Mouse (Mus musculus) neural tube, embryonic 13.5 days (tissue): Measurements from ENCODE around the gene Amd2. TPM values are rescaled to one million over a fixed set of nuclear protein-coding genes. Genes with fewer than 3 reads are reported as not detected.

Experiments used
- ATAC-seq: fragments of 200-750 bp; cut with Nextera tagmentation; 2 replicates; pipeline ENCODE4 v1.8.0; 2017; ENCODE audit warnings: low read depth, mild to moderate bottlenecking, moderate TSS enrichment, moderate library complexity
- H3K27ac ChIP-seq: fragments of 300-500 bp; sonication (generic); replicated peaks from 2 replicates; pipeline ENCODE4 v1.5.1; 2015; ENCODE audit warnings: moderate library complexity, mild to moderate bottlenecking, inconsistent platforms
- H3K27me3 ChIP-seq: fragments of 300-500 bp; sonication (generic); 2 replicates; pipeline ENCODE4 v1.6.1; 2015; ENCODE audit warnings: mild to moderate bottlenecking, inconsistent platforms
- H3K36me3 ChIP-seq: fragments of 300-500 bp; sonication (generic); 2 replicates; pipeline ENCODE4 v1.6.1; 2015; ENCODE audit warnings: mild to moderate bottlenecking, inconsistent platforms
- H3K4me1 ChIP-seq: fragments of 300-500 bp; sonication (generic); replicated peaks from 2 replicates; pipeline ENCODE4 v1.6.1; 2015; ENCODE audit warnings: inconsistent platforms
- H3K4me2 ChIP-seq: fragments of 300-500 bp; sonication (generic); 2 replicates; pipeline ENCODE4 v1.6.1; 2015; ENCODE audit warnings: inconsistent platforms, mild to moderate bottlenecking, moderate library complexity
- H3K4me3 ChIP-seq: fragments of 300-500 bp; sonication (generic); 2 replicates; pipeline ENCODE4 v1.5.1; 2015; ENCODE audit warnings: mild to moderate bottlenecking, inconsistent platforms
- H3K9ac ChIP-seq: fragments of 300-500 bp; sonication (generic); 2 replicates; pipeline ENCODE4 v1.6.1; 2015; ENCODE audit warnings: moderate library complexity, mild to moderate bottlenecking, inconsistent platforms
- H3K9me3 ChIP-seq: fragments of 300-500 bp; sonication (generic); 2 replicates; pipeline ENCODE4 v1.6.1; 2016; ENCODE audit warnings: inconsistent platforms
- WGBS: fragments of 180-500 bp; shearing (Covaris S2); methylation state at CpG from one replicate; pipeline ENCODE4 v1.1.7; 2015; 5-methylcytosine and 5-hydroxymethylcytosine counted together
- polyA plus RNA-seq: library from polyadenylated mRNA; unstranded; fragments of >200 nt; fragmentation: Nextera tagmentation; extraction: Ambion mirVana; gene quantifications from 2 replicates; pipeline ENCODE4 v1.2.1, GENCODE M21; 2015

The Amd2 gene
- 1.7 and 1.8 TPM in 2 replicates for polyA plus RNA-seq

- ATAC-seq = no peak
- H3K4me2 ChIP-seq = no peak within 1 kb of the TSS
- no peaks in the 10 kb centered on the region for H3K9me3 ChIP-seq
- 92% methylated on average over 8 of the region's 8 CpGs for WGBS
- no peaks in the 10 kb centered on the region for H3K4me1 ChIP-seq
- H3K9ac ChIP-seq = no peak within 1 kb of the TSS
- no peaks in the 10 kb centered on the region for H3K36me3 ChIP-seq
- no peak within 1 kb of the TSS for H3K27ac ChIP-seq
- H3K27me3 ChIP-seq = no peaks in the 10 kb centered on the region
- no peak within 1 kb of the TSS for H3K4me3 ChIP-seq
These were observed at the start of gene Amd2 for GRCm38 (mm10) chr10:35711792-35712191. TSS of gene Amd2 (minus strand) at chr10:35711892.

DNA sequence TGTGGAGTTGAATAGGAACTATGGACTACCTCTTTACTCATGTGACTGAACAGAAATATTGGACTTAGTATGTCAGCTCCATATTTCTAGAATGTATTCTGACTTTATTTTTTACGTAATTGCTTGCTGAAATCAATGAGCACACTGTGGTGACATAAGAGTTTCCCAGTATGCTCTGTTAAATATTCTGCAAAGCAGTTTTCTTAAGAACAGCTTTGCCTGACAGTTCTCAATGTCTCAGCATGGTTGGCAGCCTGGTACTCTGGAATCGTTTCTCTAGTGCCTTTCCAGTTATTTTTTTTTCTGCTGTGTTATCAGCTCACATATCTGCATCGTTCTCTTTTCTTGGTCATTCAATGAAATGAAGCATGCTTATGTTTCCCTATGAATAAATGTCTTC is 49.6 kb upstream of the Amd2 start:
- Histone ChIP-seq H3K4me2 (no peak overlapping the region), H3K27ac (no peak overlapping the region), H3K9me3 (no peaks in the 10 kb centered on the region), H3K27me3 (no peaks in the 10 kb centered on the region), H3K36me3 (no peaks in the 10 kb centered on the region), H3K9ac (no peak overlapping the region), H3K4me3 (no peak overlapping the region), H3K4me1 (no peaks in the 10 kb centered on the region)
- no peak for ATAC-seq
- WGBS = 84% methylated on average over 3 of the region's 3 CpGs

- H3K27me3 ChIP-seq = no peaks in the 10 kb centered on the region
- no peak for ATAC-seq
- H3K27ac ChIP-seq = no peak overlapping the region
- H3K36me3 ChIP-seq = no peaks in the 10 kb centered on the region
- H3K4me1 ChIP-seq = no peaks in the 10 kb centered on the region
- H3K9me3 ChIP-seq = no peaks in the 10 kb centered on the region
- WGBS = 90% methylated on average over 2 of the region's 2 CpGs
- H3K9ac ChIP-seq = no peak overlapping the region
- H3K4me2 ChIP-seq = no peak overlapping the region
- no peak overlapping the region for H3K4me3 ChIP-seq
These were observed 25.9 kb upstream of the Amd2 start for GRCm38 (mm10) chr10:35737639-35738038.

DNA sequence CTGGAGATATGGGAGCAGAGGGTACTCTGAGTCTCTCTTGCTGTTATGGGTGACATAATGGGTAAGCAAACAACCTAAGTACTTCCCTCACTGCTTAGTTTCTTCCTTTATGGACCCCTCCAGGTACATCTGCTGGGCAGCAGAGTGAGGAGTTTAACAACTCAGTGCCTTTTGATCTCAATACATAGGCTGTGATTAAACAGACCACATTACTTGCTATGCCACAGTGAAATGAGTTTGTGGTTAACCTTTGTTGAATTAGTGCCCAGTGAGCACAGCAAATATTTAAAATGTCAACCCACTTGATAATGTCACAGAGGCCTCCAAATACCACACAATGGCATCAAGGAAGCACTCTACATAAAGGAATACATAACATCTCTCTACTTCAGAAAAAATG is 2.6 kb upstream of the Amd2 start:
- Histone ChIP-seq H3K36me3 (no peaks in the 10 kb centered on the region), H3K4me2 (no peak overlapping the region), H3K27me3 (no peaks in the 10 kb centered on the region), H3K4me3 (no peak overlapping the region), H3K27ac (no peak overlapping the region), H3K4me1 (no peaks in the 10 kb centered on the region), H3K9me3 (no peaks in the 10 kb centered on the region), H3K9ac (no peak overlapping the region)
- ATAC-seq = no peak
